Mouse (Mus musculus): Measurements from ENCODE around the gene Mamld1.
A peak's percentile ranks its signal among the peaks of the same experiment; 100 is the strongest.

Mamld1 gene

GRCm38 (mm10) chrX:71125013-71125412 is 75.0 kb downstream of the Mamld1 start:
- DNase-seq (ENCODE audit: extremely low read depth, insufficient read length, low spot score), result no peak

- DNase-seq (ENCODE audit: extremely low read depth, insufficient read length, low spot score), result no peak
Observed at GRCm38 (mm10) chrX:71131464-71131863, 81.4 kb downstream of the Mamld1 start.

- DNase-seq (ENCODE audit: extremely low read depth, insufficient read length, low spot score), result no peak
Observed at GRCm38 (mm10) chrX:71141390-71141789, 91.3 kb downstream of the Mamld1 start.

GRCm38 (mm10) chrX:71149441-71150050 is 99.5 kb downstream of the Mamld1 start:
- no peak for DNase-seq (ENCODE audit: extremely low read depth, insufficient read length, low spot score)

- peak; percentile 65 for DNase-seq (ENCODE audit: extremely low read depth, insufficient read length, low spot score)
Observed at GRCm38 (mm10) chrX:71150551-71151001, 100.5 kb downstream of the Mamld1 start.

- no peak for DNase-seq (ENCODE audit: extremely low read depth, insufficient read length, low spot score)
Observed at GRCm38 (mm10) chrX:71181526-71181925, 131.5 kb downstream of the Mamld1 start.

- peak; percentile 10 for DNase-seq (ENCODE audit: extremely low read depth, insufficient read length, low spot score)
Observed at GRCm38 (mm10) chrX:71183671-71184070, 133.6 kb downstream of the Mamld1 start.

GRCm38 (mm10) chrX:71186396-71186795 is 136.3 kb downstream of the Mamld1 start:
- DNase-seq (ENCODE audit: extremely low read depth, insufficient read length, low spot score), result no peak

- DNase-seq (ENCODE audit: extremely low read depth, insufficient read length, low spot score), result no peak
Observed at GRCm38 (mm10) chrX:71204776-71205175, 154.7 kb downstream of the Mamld1 start.
